Mouse (Mus musculus) heart, postnatal 0 days (tissue): ENCODE data around the gene Tbc1d1. TPM values are rescaled to one million over a fixed set of nuclear protein-coding genes. Genes with fewer than 3 reads are reported as not detected.

Experiments used
- ATAC-seq: fragments of 200-750 bp; cut with Nextera tagmentation; 2 replicates; pipeline ENCODE4 v1.8.0; 2017; ENCODE audit warnings: low read depth, moderate number of reproducible peaks, moderate library complexity; ENCODE audit not compliant: insufficient read depth
- DNase-seq: peaks from one replicate; pipeline ENCODE4 v3.0.0-alpha.2; 2016; ENCODE audit warnings: low spot score
- H3K27ac ChIP-seq: fragments of 300-500 bp; sonication (generic); 2 replicates; pipeline ENCODE4 v1.5.1; 2014; ENCODE audit warnings: low read depth, mild to moderate bottlenecking
- H3K27me3 ChIP-seq: fragments of 300-500 bp; sonication (generic); 2 replicates; pipeline ENCODE4 v1.6.1; 2014; ENCODE audit warnings: low read length, mixed read lengths; ENCODE audit not compliant: control insufficient read depth, insufficient read depth
- H3K36me3 ChIP-seq: fragments of 300-500 bp; sonication (generic); replicated peaks from 2 replicates; pipeline ENCODE4 v1.6.1; 2014; ENCODE audit warnings: low read length, mixed read lengths; ENCODE audit not compliant: control insufficient read depth, insufficient read depth
- H3K4me1 ChIP-seq: fragments of 300-500 bp; sonication (generic); 2 replicates; pipeline ENCODE4 v1.6.1; 2014; ENCODE audit warnings: antibody characterized with exemption; ENCODE audit not compliant: control insufficient read depth, insufficient read depth
- H3K4me2 ChIP-seq: fragments of 300-500 bp; sonication (generic); 2 replicates; pipeline ENCODE4 v1.6.1; 2014; ENCODE audit warnings: low read depth, mild to moderate bottlenecking, low read length, moderate library complexity
- H3K4me3 ChIP-seq: fragments of 300-500 bp; sonication (generic); 2 replicates; pipeline ENCODE4 v1.5.1; 2014; ENCODE audit warnings: low read depth, low read length
- H3K9ac ChIP-seq: fragments of 300-500 bp; sonication (generic); replicated peaks from 2 replicates; pipeline ENCODE4 v1.6.1; 2014; ENCODE audit warnings: low read depth, low read length, mixed read lengths
- H3K9me3 ChIP-seq: fragments of 300-500 bp; sonication (generic); replicated peaks from 2 replicates; pipeline ENCODE4 v1.6.1; 2016; ENCODE audit warnings: low read length; ENCODE audit not compliant: control insufficient read depth
- CTCF ChIP-seq: IDR thresholded peaks from 2 replicates; pipeline ENCODE4 v1.5.1; 2016; ENCODE audit warnings: antibody characterized with exemption, control low read depth, low read depth
- EP300 ChIP-seq: IDR thresholded peaks from 2 replicates; pipeline ENCODE4 v1.6.1; 2016; ENCODE audit warnings: antibody characterized with exemption, low read depth
- WGBS: fragments of 180-500 bp; shearing (Covaris S2); extraction: QIAGEN DNeasy Blood & Tissue Kit; methylation state at CpG from one replicate; pipeline ENCODE4 v1.1.7; 2014; 5-methylcytosine and 5-hydroxymethylcytosine counted together
- polyA plus RNA-seq: library from polyadenylated mRNA; unstranded; fragments of >200 nt; fragmentation: Nextera tagmentation; extraction: Ambion mirVana; gene quantifications from 2 replicates; pipeline ENCODE4 v1.2.1, GENCODE M21; 2015
- total RNA-seq: library from RNA; depleted of rRNA; stranded (reverse); fragments of >200 nt; gene quantifications from 2 replicates; pipeline ENCODE4 v1.2.3, GENCODE M21; 2014; ENCODE audit warnings: low replicate concordance

Gene Tbc1d1
- total and polyA plus RNA-seq, 2 experiments from 2014 or later, result 22.4 to 55.4 TPM

DNA sequence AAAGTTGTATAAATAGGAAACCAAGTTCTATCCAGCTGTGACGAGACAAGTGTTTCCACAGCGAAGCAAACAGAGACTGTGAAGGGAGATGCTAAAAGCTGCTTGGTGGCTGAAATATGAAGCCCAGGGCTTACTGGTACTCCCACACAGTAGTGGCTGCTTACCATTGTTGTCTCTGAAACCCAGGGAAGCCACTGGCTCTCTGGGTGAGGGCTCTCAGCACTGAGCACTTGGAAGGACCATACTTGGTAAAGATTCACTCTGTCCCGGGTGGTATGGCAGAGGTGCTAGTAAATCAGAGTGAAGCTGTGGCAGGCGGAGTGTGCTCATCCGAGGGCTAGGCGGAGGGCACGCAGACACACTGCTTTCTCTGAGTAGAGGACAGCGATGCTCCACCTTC is 131.2 kb downstream of the Tbc1d1 start:
- H3K27ac ChIP-seq, result no peak overlapping the region
- TF ChIP-seq EP300 (no peak), CTCF (no peak)
- 82% methylated on average over 8 of the region's 8 CpGs for WGBS
- no peak overlapping the region for H3K9ac ChIP-seq
- peaks cover 3% of the 10 kb centered on the region; the same call in 1 of the 2 replicates for H3K4me1 ChIP-seq
- H3K27me3 ChIP-seq, result no peaks in the 10 kb centered on the region
- H3K36me3 ChIP-seq, result peaks cover 42% of the 10 kb centered on the region
- no peak overlapping the region for H3K4me3 ChIP-seq
- ATAC-seq, result no peak
- DNase-seq, result no peak
- no peak overlapping the region for H3K4me2 ChIP-seq
- H3K9me3 ChIP-seq, result no peaks in the 10 kb centered on the region

DNA sequence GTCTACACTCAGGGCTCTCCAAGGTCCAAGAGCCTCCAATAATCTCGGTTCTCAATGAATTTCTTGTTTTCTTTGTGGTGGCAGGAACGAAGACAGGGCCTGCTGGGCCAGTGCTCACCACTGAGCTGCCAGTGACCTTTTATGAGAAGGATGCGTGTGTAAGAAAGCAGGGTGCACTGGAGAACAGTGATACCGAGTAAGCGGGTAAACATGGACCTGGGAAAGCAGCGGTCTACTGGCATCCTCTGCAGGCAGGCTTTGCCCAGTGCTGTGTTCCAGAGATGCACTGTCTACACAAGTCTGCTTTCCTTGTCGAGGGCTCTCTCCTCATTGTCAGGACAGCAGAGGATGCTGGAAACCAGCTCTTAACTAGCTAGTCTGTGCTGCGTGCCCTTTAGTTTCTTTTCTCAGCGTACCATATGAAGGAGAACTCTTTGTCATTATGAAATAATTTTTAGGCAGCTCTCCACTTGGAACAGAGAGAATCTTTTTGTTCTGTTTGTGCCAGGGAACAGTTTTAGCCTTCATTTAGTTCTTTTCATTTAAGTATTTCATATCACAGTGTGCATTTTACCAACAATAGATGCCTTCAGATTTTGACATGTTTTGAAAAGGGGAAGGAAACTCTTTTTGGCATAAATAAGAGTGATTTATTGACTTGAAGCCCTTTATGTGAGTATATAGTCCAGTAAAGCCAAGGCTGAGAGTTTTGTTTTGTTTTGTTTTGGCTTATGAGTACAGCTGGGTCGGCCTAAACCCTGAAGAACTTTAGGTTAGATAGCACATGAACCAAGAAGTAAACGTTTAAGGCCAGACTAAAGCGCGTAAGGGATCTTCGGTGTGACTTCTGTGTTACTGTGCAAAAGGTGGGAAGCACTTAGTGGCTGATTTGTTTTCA is 132.2 kb downstream of the Tbc1d1 start:
- Histone ChIP-seq H3K27me3 (no peaks in the 10 kb centered on the region), H3K9me3 (no peaks in the 10 kb centered on the region), H3K4me3 (no peak overlapping the region), H3K4me2 (no peak overlapping the region), H3K36me3 (peaks cover 33% of the 10 kb centered on the region), H3K9ac (no peak overlapping the region), H3K4me1 (peaks cover 3% of the 10 kb centered on the region; the same call in 1 of the 2 replicates), H3K27ac (no peak overlapping the region; the same call in 1 of the 2 replicates)
- TF ChIP-seq EP300 (no peak), CTCF (no peak)
- DNase-seq, result no peak
- no peak for ATAC-seq
- WGBS, result 87% methylated on average over 14 of the region's 14 CpGs

DNA sequence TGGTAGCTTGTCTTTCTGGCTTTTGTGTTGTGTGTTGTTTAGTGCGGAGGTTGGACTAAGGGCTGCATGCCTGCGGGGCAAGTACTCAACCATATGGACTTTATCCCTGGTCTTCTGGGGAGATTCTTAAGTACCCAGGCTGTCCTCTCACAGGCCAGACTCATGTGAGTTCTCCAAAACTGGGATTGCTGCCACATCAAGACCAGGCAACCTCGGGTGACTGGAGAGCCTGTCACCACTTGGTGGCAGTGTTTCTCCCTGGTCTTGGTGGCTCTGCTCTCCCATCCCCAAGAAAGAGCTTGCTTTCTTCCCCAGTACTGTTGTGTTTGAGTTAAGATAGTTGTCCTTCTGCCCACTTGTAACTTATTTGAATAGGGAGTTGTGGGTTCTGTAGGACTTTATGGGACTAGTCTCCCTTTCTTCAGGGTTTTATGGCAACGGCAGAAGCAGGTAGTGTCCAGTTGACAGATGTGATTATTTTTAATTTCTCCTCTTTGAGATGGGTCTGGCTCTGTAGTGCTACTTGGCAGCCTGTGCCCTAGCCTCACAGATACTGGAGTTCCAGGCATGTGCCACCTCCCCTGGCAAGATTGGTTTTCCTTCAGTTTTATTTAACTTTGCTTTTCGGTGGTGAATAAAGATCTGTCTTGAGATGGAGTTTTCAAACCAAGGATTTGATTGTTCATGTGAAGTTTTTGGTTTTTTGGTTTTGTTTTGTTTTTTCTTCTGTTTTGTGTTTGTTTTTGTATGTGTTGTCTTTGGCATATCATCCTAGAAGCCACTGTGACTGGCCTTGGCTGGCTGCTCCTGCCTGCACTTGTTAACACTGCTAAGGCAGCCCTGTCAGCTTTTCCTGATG is 133.3 kb downstream of the Tbc1d1 start:
- H3K36me3 ChIP-seq, result peaks cover 32% of the 10 kb centered on the region
- H3K4me2 ChIP-seq, result no peak overlapping the region
- H3K27me3 ChIP-seq, result no peaks in the 10 kb centered on the region
- peak; percentile 90 for DNase-seq
- ATAC-seq, result peak; percentile 81
- H3K4me3 ChIP-seq, result no peak overlapping the region
- H3K27ac ChIP-seq, result peak overlapping the region; percentile 58
- peaks cover 3% of the 10 kb centered on the region; the same call in 1 of the 2 replicates for H3K4me1 ChIP-seq
- no peak overlapping the region for H3K9ac ChIP-seq
- no peaks in the 10 kb centered on the region for H3K9me3 ChIP-seq
- 35% methylated on average over 5 of the region's 5 CpGs for WGBS
- 0 out of 2 replicates have a peak, but pooled peaks have one; percentile 31 for TF ChIP-seq EP300
- TF ChIP-seq CTCF, result peak; percentile 96

DNA sequence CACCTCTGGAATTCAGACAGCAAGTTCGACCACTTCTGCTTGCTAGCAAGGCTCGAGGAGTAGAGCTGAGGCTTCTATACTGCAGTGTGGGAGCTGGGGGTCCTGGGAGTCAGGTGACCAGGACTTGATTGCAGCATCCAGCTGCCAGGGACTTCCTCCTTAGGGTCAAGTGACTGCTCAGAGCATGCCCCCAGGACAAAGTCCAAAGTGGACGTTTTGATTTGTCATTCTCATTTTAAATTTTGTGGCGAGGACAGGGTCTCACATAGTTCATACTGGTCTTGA is 133.9 kb downstream of the Tbc1d1 start:
- Histone ChIP-seq H3K4me3 (no peak overlapping the region), H3K9me3 (no peaks in the 10 kb centered on the region), H3K4me2 (no peak overlapping the region), H3K27me3 (no peaks in the 10 kb centered on the region), H3K4me1 (peaks cover 3% of the 10 kb centered on the region; the same call in 1 of the 2 replicates), H3K36me3 (peaks cover 35% of the 10 kb centered on the region), H3K27ac (peak overlapping the region; percentile 58), H3K9ac (no peak overlapping the region)
- WGBS, result 38% methylated on average over 4 of the region's 4 CpGs
- TF ChIP-seq EP300 (no peak), CTCF (no peak)
- ATAC-seq (no peak), DNase-seq (no peak)

DNA sequence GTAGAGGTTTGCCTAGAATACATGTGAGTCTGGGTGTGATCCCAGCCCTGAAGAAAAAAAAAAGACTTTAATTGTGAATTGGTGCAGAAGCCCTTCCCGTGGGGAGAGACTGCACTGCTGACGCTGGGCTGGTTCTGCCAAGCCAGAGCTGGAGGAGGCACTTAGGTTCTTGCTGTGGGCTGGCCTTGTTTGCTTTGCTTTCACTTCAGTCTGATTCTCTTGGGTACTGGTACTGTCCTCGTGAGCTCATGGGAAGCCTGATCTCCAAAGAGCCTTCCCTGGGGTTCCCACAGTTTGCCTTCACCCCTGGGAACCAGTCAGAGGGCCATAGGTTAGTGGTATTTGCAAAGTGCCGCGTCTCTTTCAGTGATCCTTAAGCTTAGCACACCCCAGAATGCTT is 135.6 kb downstream of the Tbc1d1 start:
- no peak for TF ChIP-seq CTCF
- TF ChIP-seq EP300, result no peak
- Histone ChIP-seq H3K9ac (no peak overlapping the region), H3K4me3 (no peak overlapping the region), H3K27me3 (no peaks in the 10 kb centered on the region), H3K36me3 (peaks cover 27% of the 10 kb centered on the region), H3K4me1 (peaks cover 3% of the 10 kb centered on the region; the same call in 1 of the 2 replicates), H3K4me2 (no peak overlapping the region), H3K27ac (no peak overlapping the region), H3K9me3 (no peaks in the 10 kb centered on the region)
- no peak for DNase-seq
- WGBS, result 77% methylated on average over 5 of the region's 5 CpGs
- no peak for ATAC-seq
